12 mouse cellular contexts compared by ENCODE assay signal in genomic region chr6:30636186-30636842, GRCm38 (mm10). TPM values are rescaled to one million over a fixed set of nuclear protein-coding genes. Genes with fewer than 3 reads are reported as not detected.
A peak's percentile ranks its signal among the peaks of the same experiment; 100 is the strongest.
DNase-seq lines count a peak whose midpoint lies in the region; ATAC-seq and TF ChIP-seq lines count a peak whose summit lies in the region.
"Had no signal": no experiment of that assay in that cellular context is flagged by ENCODE, and none has a peak within 500 bp of the region (broad histone marks: within the 10 kb centered on the region; RNA-seq: fewer than 3 reads in every experiment).

No protein-coding gene starts in this region.

- ATAC-seq in forebrain, embryonic 13.5 days: no peak
- no peak for ATAC-seq in hindbrain, embryonic 16.5 days
- ATAC-seq in neural tube, embryonic 13.5 days (ENCODE audit: low read depth): peak; percentile 64; the same call in 1 of the 2 replicates

- whole genome bisulfite sequencing in forebrain, embryonic 10.5 days: 27% methylated on average over 4 of the region's 4 CpGs
- whole genome bisulfite sequencing in forebrain, embryonic 13.5 days: 33% methylated on average over 4 of the region's 4 CpGs
- WGBS in liver, adult 2 months: 80% methylated on average over 4 of the region's 4 CpGs
- WGBS in hindbrain, embryonic 16.5 days: 32% methylated on average over 4 of the region's 4 CpGs
- 30% methylated on average over 4 of the region's 4 CpGs for WGBS in neural tube, embryonic 13.5 days

- no peak overlapping the region for H3K9ac ChIP-seq in forebrain, embryonic 13.5 days
- no peak overlapping the region for H3K9ac ChIP-seq in liver, adult 2 months (ENCODE audit: low read depth, low read length)
- 0 out of 2 replicates have a peak overlapping the region, but pooled peaks have one; percentile 15 for H3K9ac ChIP-seq in hindbrain, embryonic 16.5 days (ENCODE audit: low read depth, low read length)
- no peak overlapping the region for H3K9ac ChIP-seq in neural tube, embryonic 13.5 days

- DNase-seq in forebrain, embryonic 10.5 days (ENCODE audit: extremely low spot score, low spot score): no peak
- DNase-seq in liver, adult 2 months (ENCODE audit: extremely low read depth, low read depth, low spot score): peak; percentile 3
- no peak for DNase-seq in liver
- DNase-seq in cerebellum, postnatal 4 days (ENCODE audit: low spot score in 2 of 2): no peak
- no peak for DNase-seq in spleen, postnatal 14 days (ENCODE audit: low spot score in 2 of 2)
- DNase-seq: cerebellum, adult 18-20 months had no signal

- H3K27ac ChIP-seq in forebrain, embryonic 10.5 days: peak overlapping the region; percentile 89
- no peak overlapping the region for H3K27ac ChIP-seq in forebrain, embryonic 13.5 days
- H3K27ac ChIP-seq in liver, adult 2 months (replicated peaks; ENCODE audit: insufficient read depth, low read depth, low read length): no peak overlapping the region
- peak overlapping the region; percentile 44 for H3K27ac ChIP-seq in hindbrain, embryonic 16.5 days (ENCODE audit: low read depth, low read length)
- H3K27ac ChIP-seq in neural tube, embryonic 13.5 days (replicated peaks): peak overlapping the region; percentile 75

- no peaks in the 10 kb centered on the region for H3K79me2 ChIP-seq in liver, adult 2 months (ENCODE audit: control insufficient read depth, insufficient read depth, low read length)

- TF ChIP-seq CTCF in liver, adult 2 months (IDR thresholded peaks at IDR 0.05; ENCODE audit: low read depth, low read length): no peak

- no peak overlapping the region for H3K4me2 ChIP-seq in forebrain, embryonic 13.5 days
- H3K4me2 ChIP-seq in hindbrain, embryonic 16.5 days (ENCODE audit: low read length): no peak overlapping the region
- H3K4me2 ChIP-seq in neural tube, embryonic 13.5 days: no peak overlapping the region

- peaks cover 12% of the 10 kb centered on the region for H3K9me3 ChIP-seq in forebrain, embryonic 10.5 days
- no peaks in the 10 kb centered on the region for H3K9me3 ChIP-seq in forebrain, embryonic 13.5 days (replicated peaks)
- H3K9me3 ChIP-seq in hindbrain, embryonic 16.5 days (ENCODE audit: control insufficient read depth, low read length): no peaks in the 10 kb centered on the region
- no peaks in the 10 kb centered on the region for H3K9me3 ChIP-seq in neural tube, embryonic 13.5 days

- H3K27me3 ChIP-seq in forebrain, embryonic 10.5 days (ENCODE audit: poor library complexity, severe bottlenecking): no peaks in the 10 kb centered on the region
- no peaks in the 10 kb centered on the region for H3K27me3 ChIP-seq in forebrain, embryonic 13.5 days
- H3K27me3 ChIP-seq in liver, adult 2 months (ENCODE audit: control insufficient read depth, insufficient read depth, low read length): no peaks in the 10 kb centered on the region
- H3K27me3 ChIP-seq in hindbrain, embryonic 16.5 days (replicated peaks; ENCODE audit: control insufficient read depth, insufficient read depth, low read length): no peaks in the 10 kb centered on the region
- no peaks in the 10 kb centered on the region for H3K27me3 ChIP-seq in neural tube, embryonic 13.5 days

- no peak overlapping the region for H3K4me3 ChIP-seq in forebrain, embryonic 10.5 days
- no peak overlapping the region for H3K4me3 ChIP-seq in forebrain, embryonic 13.5 days
- no peak overlapping the region for H3K4me3 ChIP-seq in liver, adult 2 months (ENCODE audit: insufficient read depth, low read depth, low read length)
- no peak overlapping the region for H3K4me3 ChIP-seq in hindbrain, embryonic 16.5 days (ENCODE audit: low read length)
- H3K4me3 ChIP-seq in neural tube, embryonic 13.5 days: no peak overlapping the region

- no peak for TF ChIP-seq POLR2A in liver, adult 2 months (IDR thresholded peaks at IDR 0.05; ENCODE audit: extremely low read depth, insufficient read depth, low read length)

- peaks cover 50% of the 10 kb centered on the region for H3K4me1 ChIP-seq in forebrain, embryonic 10.5 days
- peaks cover 3% of the 10 kb centered on the region; the same call in 1 of the 2 replicates for H3K4me1 ChIP-seq in forebrain, embryonic 13.5 days
- H3K4me1 ChIP-seq in liver, adult 2 months (ENCODE audit: control insufficient read depth, insufficient read depth, low read length): no peaks in the 10 kb centered on the region
- H3K4me1 ChIP-seq in hindbrain, embryonic 16.5 days (ENCODE audit: control insufficient read depth, insufficient read depth, low read depth, low read length): peaks cover 2% of the 10 kb centered on the region; the same call in 1 of the 2 replicates
- peaks cover 24% of the 10 kb centered on the region for H3K4me1 ChIP-seq in neural tube, embryonic 13.5 days (replicated peaks)

- peaks cover 3% of the 10 kb centered on the region; the same call in 1 of the 2 replicates for H3K36me3 ChIP-seq in forebrain, embryonic 10.5 days (replicated peaks)
- H3K36me3 ChIP-seq in forebrain, embryonic 13.5 days (ENCODE audit: poor library complexity, severe bottlenecking): no peaks in the 10 kb centered on the region
- H3K36me3 ChIP-seq in liver, adult 2 months (ENCODE audit: control insufficient read depth, insufficient read depth, low read length): no peaks in the 10 kb centered on the region
- no peaks in the 10 kb centered on the region for H3K36me3 ChIP-seq in hindbrain, embryonic 16.5 days (ENCODE audit: control insufficient read depth, insufficient read depth, low read length)
- H3K36me3 ChIP-seq in neural tube, embryonic 13.5 days: no peaks in the 10 kb centered on the region

RNA-seq across cellular contexts. Expression of gene Cpa1, which starts 2.7 kb away (rescaled TPM):
- 0.21 TPM in 1 of 2 replicates, not detected in the other for polyA plus RNA-seq in forebrain, embryonic 10.5 days (2016; fragmentation: Nextera tagmentation; extraction: Ambion mirVana)
- 0.96 and 1.3 TPM in 2 replicates for polyA plus RNA-seq in forebrain, embryonic 13.5 days (2015; fragmentation: Nextera tagmentation; extraction: Ambion mirVana)
- total RNA-seq in liver, adult 2 months (2014; rRNA removed): 23.2 and 76.8 TPM in 2 replicates
- polyA plus RNA-seq in liver, adult 2 months (2012; rRNA removed): 0.26 and 0.58 TPM in 2 replicates
- polyA plus RNA-seq in hindbrain, embryonic 16.5 days (2015; fragmentation: Nextera tagmentation; extraction: Ambion mirVana): 0.85 and 0.90 TPM in 2 replicates
- 0.25 and 0.52 TPM in 2 replicates for polyA plus RNA-seq in neural tube, embryonic 13.5 days (2015; fragmentation: Nextera tagmentation; extraction: Ambion mirVana)
- total RNA-seq: gastrocnemius, adult 8-10 months; left cerebral cortex, adult 8-10 months had no signal

RNA-seq across cellular contexts. Expression of gene Cpa5, which starts 25.5 kb away (rescaled TPM):
- polyA plus RNA-seq in forebrain, embryonic 10.5 days (2016; fragmentation: Nextera tagmentation; extraction: Ambion mirVana): 0.51 and 0.84 TPM in 2 replicates
- polyA plus RNA-seq in forebrain, embryonic 13.5 days (2015; fragmentation: Nextera tagmentation; extraction: Ambion mirVana): 0.10 and 0.14 TPM in 2 replicates
- not detected in 2 replicates for total RNA-seq in liver, adult 2 months (2014; rRNA removed)
- polyA plus RNA-seq in liver, adult 2 months (2012; rRNA removed): not detected in 2 replicates
- polyA plus RNA-seq in hindbrain, embryonic 16.5 days (2015; fragmentation: Nextera tagmentation; extraction: Ambion mirVana): 0.09 and 0.12 TPM in 2 replicates
- polyA plus RNA-seq in neural tube, embryonic 13.5 days (2015; fragmentation: Nextera tagmentation; extraction: Ambion mirVana): not detected in 2 replicates
- total RNA-seq: gastrocnemius, adult 8-10 months; left cerebral cortex, adult 8-10 months had no signal
- polyA plus RNA-seq: neural tube, embryonic 14.5 days had no signal

RNA-seq across cellular contexts. Expression of gene Cep41, which starts 57.2 kb away (rescaled TPM):
- 15.9 and 22.1 TPM in 2 replicates for polyA plus RNA-seq in forebrain, embryonic 10.5 days (2016; fragmentation: Nextera tagmentation; extraction: Ambion mirVana)
- polyA plus RNA-seq in forebrain, embryonic 13.5 days (2015; fragmentation: Nextera tagmentation; extraction: Ambion mirVana): 19.5 and 19.6 TPM in 2 replicates
- total RNA-seq in liver, adult 2 months (2014; rRNA removed): 2.5 TPM in 2 replicates
- 1.3 and 1.4 TPM in 2 replicates for polyA plus RNA-seq in liver, adult 2 months (2012; rRNA removed)
- 10.4 and 14.1 TPM in 2 replicates for polyA plus RNA-seq in hindbrain, embryonic 16.5 days (2015; fragmentation: Nextera tagmentation; extraction: Ambion mirVana)
- polyA plus RNA-seq in neural tube, embryonic 13.5 days (2015; fragmentation: Nextera tagmentation; extraction: Ambion mirVana): 12.2 and 17.4 TPM in 2 replicates

Comparison
In these comparisons a context has a peak if more than half of its experiments do, and no peak if none do; other contexts are left out.
1. H3K27ac ChIP-seq: peak in forebrain, embryonic 10.5 days (single experiment), hindbrain, embryonic 16.5 days (single experiment) and neural tube, embryonic 13.5 days (single experiment); none in forebrain, embryonic 13.5 days (single experiment) and liver, adult 2 months (single experiment).